Mouse (Mus musculus) telencephalon, adult 2 months (tissue): Measurements from ENCODE around the gene Tmem270.
A peak's percentile ranks its signal among the peaks of the same experiment; 100 is the strongest.
"Not testable (repeated sequence)": the region's sequence is repeated elsewhere in the genome, so short reads cannot be mapped to it uniquely, and the experiment has no call there.

Experiments used
- DNase-seq: peaks from one replicate; pipeline ENCODE4 v3.0.0-alpha.2; 2011; ENCODE audit warnings: low read depth, low spot score

The Tmem270 gene

GRCm38 (mm10) chr5:134906633-134907032 lies at the start of gene Tmem270:
TSS of gene Tmem270 (minus strand) at chr5:134906733.
- DNase-seq, result no peak

- no peak for DNase-seq
Observed at GRCm38 (mm10) chr5:134955491-134955890, 49.0 kb upstream of the Tmem270 start.

GRCm38 (mm10) chr5:134951053-134951884 lies 44.7 kb upstream of the Tmem270 start:
- DNase-seq, result no peak

- DNase-seq, result no peak
Observed at GRCm38 (mm10) chr5:134948085-134948439, 41.5 kb upstream of the Tmem270 start.

GRCm38 (mm10) chr5:134947420-134948084 lies 41.0 kb upstream of the Tmem270 start:
- DNase-seq, result no peak

- DNase-seq, result no peak
Observed at GRCm38 (mm10) chr5:134946857-134947255, 40.3 kb upstream of the Tmem270 start, which contains the start of gene Cldn4. TSS of gene Cldn4 (minus strand) at chr5:134946934.

GRCm38 (mm10) chr5:134946063-134946856 lies 39.7 kb upstream of the Tmem270 start:
- DNase-seq, result no peak

- no peak for DNase-seq
Observed at GRCm38 (mm10) chr5:134945266-134945959, 38.9 kb upstream of the Tmem270 start.

GRCm38 (mm10) chr5:134944179-134944578 lies 37.6 kb upstream of the Tmem270 start:
- DNase-seq, result no peak

- no peak for DNase-seq
Observed at GRCm38 (mm10) chr5:134942740-134943139, 36.2 kb upstream of the Tmem270 start.

GRCm38 (mm10) chr5:134941472-134942209 lies 35.1 kb upstream of the Tmem270 start:
- no peak for DNase-seq

GRCm38 (mm10) chr5:134939554-134939953 lies 33.0 kb upstream of the Tmem270 start:
- DNase-seq, result not testable (repeated sequence)

- DNase-seq, result no peak
Observed at GRCm38 (mm10) chr5:134939069-134939468, 32.5 kb upstream of the Tmem270 start.

- no peak for DNase-seq
Observed at GRCm38 (mm10) chr5:134936626-134937185, 30.2 kb upstream of the Tmem270 start.

- no peak for DNase-seq
Observed at GRCm38 (mm10) chr5:134936051-134936450, 29.5 kb upstream of the Tmem270 start.

GRCm38 (mm10) chr5:134934666-134935065 lies 28.1 kb upstream of the Tmem270 start:
- DNase-seq, result no peak

- not testable (repeated sequence) for DNase-seq
Observed at GRCm38 (mm10) chr5:134933686-134934085, 27.2 kb upstream of the Tmem270 start.

- DNase-seq, result no peak
Observed at GRCm38 (mm10) chr5:134933281-134933680, 26.7 kb upstream of the Tmem270 start.

- peak; percentile 11 for DNase-seq
Observed at GRCm38 (mm10) chr5:134932903-134933276, 26.4 kb upstream of the Tmem270 start.

GRCm38 (mm10) chr5:134932179-134932902 lies 25.8 kb upstream of the Tmem270 start, which contains the start of gene Mettl27:
TSS of gene Mettl27 (plus strand) at chr5:134932368.
- peak; percentile 67 for DNase-seq
